Mouse (Mus musculus): ENCODE data around the gene Fam118a. TPM values are rescaled to one million over a fixed set of nuclear protein-coding genes. Genes with fewer than 3 reads are reported as not detected.

Fam118a gene
- total and polyA plus RNA-seq, 3 experiments, result 11.7 to 12.9 TPM; not detected in 1

- TF ChIP-seq RCOR1 (IDR thresholded peaks at IDR 0.05; ENCODE audit: low read depth, low read length) (0 out of 2 replicates have a peak, but pooled peaks have one; percentile 18), EP300 (IDR thresholded peaks at IDR 0.05; ENCODE audit: low read depth in 1 of 2, low read length in 2 of 2) (peak in 1 of 2 experiments; percentile 40; a peak in 1 of 4 replicates), ZNF384 (IDR thresholded peaks at IDR 0.05; ENCODE audit: low read depth, low read length) (0 out of 2 replicates have a peak, but pooled peaks have one; percentile 8)
Measured at GRCm38 (mm10) chr15:85036566-85037342, 8.0 kb downstream of the Fam118a start (continued).

- peak overlapping the region; percentile 86 for H3K9ac ChIP-seq (ENCODE audit: control insufficient read depth, low read depth, low read length, poor library complexity, severe bottlenecking)
- peak overlapping the region; percentile 94 for H3K4me3 ChIP-seq (ENCODE audit: control insufficient read depth in 1 of 2, insufficient read depth in 1 of 2, low read depth in 2 of 2, low read length in 2 of 2)
- peaks cover 0 to 14% of the 10 kb centered on the region in 2 experiments; a peak in 2 of 4 replicates for H3K36me3 ChIP-seq (ENCODE audit: control insufficient read depth in 1 of 2, insufficient read depth in 2 of 2, low read length in 2 of 2)
- TF ChIP-seq SIN3A (IDR thresholded peaks at IDR 0.05; ENCODE audit: low read length), result no peak
- TF ChIP-seq ELF1 (IDR thresholded peaks at IDR 0.05; ENCODE audit: low read depth, low read length), result no peak
- no peak for TF ChIP-seq MYC (IDR thresholded peaks at IDR 0.05; ENCODE audit: low read depth, low read length)
- no peak for TF ChIP-seq TBP (IDR thresholded peaks at IDR 0.05; ENCODE audit: low read depth, low read length)
- TF ChIP-seq ZNF384 (IDR thresholded peaks at IDR 0.05; ENCODE audit: low read depth, low read length), result no peak
- TF ChIP-seq ZC3H11A (IDR thresholded peaks at IDR 0.05; ENCODE audit: low read depth, low read length), result no peak
- no peak for TF ChIP-seq TAL1 (IDR thresholded peaks at IDR 0.05; ENCODE audit: low read length)
- TF ChIP-seq TCF12 (IDR thresholded peaks at IDR 0.05; ENCODE audit: low read depth, low read length), result no peak
- TF ChIP-seq MXI1 (IDR thresholded peaks at IDR 0.05; ENCODE audit: low read depth, low read length), result no peak
- TF ChIP-seq UBTF (IDR thresholded peaks at IDR 0.05; ENCODE audit: borderline replicate concordance, insufficient read depth, low read depth, low read length), result no peak
- no peak for TF ChIP-seq MAFK (IDR thresholded peaks at IDR 0.05; ENCODE audit: borderline replicate concordance, low read depth, low read length)
- no peak for TF ChIP-seq BHLHE40 (IDR thresholded peaks at IDR 0.05; ENCODE audit: borderline replicate concordance, low read depth, low read length)
- TF ChIP-seq CHD1 (IDR thresholded peaks at IDR 0.05; ENCODE audit: low read depth, low read length), result no peak
- TF ChIP-seq SMC3 (IDR thresholded peaks at IDR 0.05; ENCODE audit: low read depth, low read length), result no peak
- TF ChIP-seq USF1 (IDR thresholded peaks at IDR 0.05; ENCODE audit: low read depth, low read length), result no peak
- no peak for TF ChIP-seq EP300 (IDR thresholded peaks at IDR 0.05; ENCODE audit: low read depth in 1 of 2, low read length in 2 of 2)
- no peak overlapping the region for H3K27ac ChIP-seq (ENCODE audit: control insufficient read depth, low read depth, low read length)
- H3K9me3 ChIP-seq (replicated peaks; ENCODE audit: insufficient read depth, low read length), result no peaks in the 10 kb centered on the region
- peak; percentile 28 for DNase-seq (ENCODE audit: low read depth, low spot score)
- peaks cover 8% of the 10 kb centered on the region; the same call in 1 of the 2 replicates for H3K79me2 ChIP-seq (ENCODE audit: control insufficient read depth, insufficient read depth, low read length, poor library complexity)
- no peaks in the 10 kb centered on the region for H3K27me3 ChIP-seq (ENCODE audit: control insufficient read depth in 1 of 2, insufficient read depth in 2 of 2, low read length in 2 of 2)
- H3K4me1 ChIP-seq (ENCODE audit: control insufficient read depth in 1 of 2, insufficient read depth in 2 of 2, low read length in 2 of 2), result peaks cover 0 to 20% of the 10 kb centered on the region in 2 experiments; a peak in 2 of 4 replicates
Measured at GRCm38 (mm10) chr15:85037343-85037690, 8.6 kb downstream of the Fam118a start.

Measured in MEL (cell line).